Mouse (Mus musculus) lung, adult 2 months (tissue): Measurements from ENCODE around the gene Plcl1.

Experiments used
- CTCF ChIP-seq: fragments of 200-500 bp; IDR thresholded peaks from 2 replicates; pipeline ENCODE4 v1.5.1; 2011; ENCODE audit warnings: mild to moderate bottlenecking, low read length, control low read depth; ENCODE audit not compliant: insufficient read depth
- POLR2A ChIP-seq: fragments of 200-500 bp; IDR thresholded peaks from 2 replicates; pipeline ENCODE4 v1.6.1; 2011; ENCODE audit warnings: low read depth, mild to moderate bottlenecking, control low read depth, low read length, borderline replicate concordance; ENCODE audit errors: extremely low read depth

- TF ChIP-seq CTCF, result no peak
- TF ChIP-seq POLR2A, result no peak
These were observed 333.1 kb downstream of the Plcl1 start for GRCm38 (mm10) chr1:55738746-55739365.
